Mouse (Mus musculus) gastrocnemius, postnatal 10 days (tissue): Measurements from ENCODE around the gene Plppr1. TPM values are rescaled to one million over a fixed set of nuclear protein-coding genes. Genes with fewer than 3 reads are reported as not detected.

Source experiments
- DNase-seq: peaks from one replicate; pipeline ENCODE4 v3.0.0; 2021; ENCODE audit warnings: mixed read lengths
- total RNA-seq, 2 experiments: library from RNA; stranded (reverse); gene quantifications; 2 replicates each; pipeline ENCODE4 v1.2.3; 2021

The Plppr1 gene
- total RNA-seq, 2 experiments from 2014 or later = 0.21 to 0.32 TPM

DNA sequence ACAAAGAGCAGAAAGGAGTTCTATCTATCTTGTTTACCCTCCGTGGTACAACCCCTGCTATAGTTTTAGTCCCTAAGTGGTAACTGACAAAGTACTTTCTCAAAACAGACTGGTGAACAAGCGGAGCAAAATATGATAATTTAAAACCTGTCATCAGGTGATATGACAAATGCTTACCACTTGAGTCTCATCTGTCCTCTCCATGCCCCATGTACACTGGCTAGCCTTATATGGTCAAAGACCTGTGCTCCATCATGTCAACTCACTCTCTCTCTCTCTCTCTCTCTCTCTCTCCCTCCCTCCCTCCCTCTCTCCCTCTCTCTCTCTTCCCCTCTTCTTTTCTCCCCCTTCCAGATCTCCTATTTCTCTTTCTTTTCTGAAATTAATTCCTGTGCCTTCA is 59.8 kb downstream of the Plppr1 start:
- no peak for DNase-seq

DNA sequence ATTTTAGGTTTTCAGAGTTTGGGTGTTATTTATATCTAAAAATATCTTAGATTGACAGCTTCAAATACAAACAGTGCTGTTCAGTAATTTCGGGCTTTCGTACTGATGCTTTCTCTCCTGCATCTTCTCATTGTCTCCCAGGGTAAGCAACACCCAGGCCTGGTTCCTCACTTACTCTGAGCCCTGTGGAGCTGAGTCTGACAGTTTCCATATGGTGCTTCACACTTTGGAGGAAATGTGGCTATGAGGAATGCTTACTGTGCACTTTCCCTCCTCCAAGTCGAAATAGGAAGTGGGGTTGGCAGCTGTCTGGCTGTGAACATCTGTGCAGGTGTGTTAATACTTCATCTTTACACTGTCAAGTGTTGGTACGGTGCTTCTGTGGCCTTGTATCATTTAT is 85.7 kb downstream of the Plppr1 start:
- DNase-seq = no peak

DNA sequence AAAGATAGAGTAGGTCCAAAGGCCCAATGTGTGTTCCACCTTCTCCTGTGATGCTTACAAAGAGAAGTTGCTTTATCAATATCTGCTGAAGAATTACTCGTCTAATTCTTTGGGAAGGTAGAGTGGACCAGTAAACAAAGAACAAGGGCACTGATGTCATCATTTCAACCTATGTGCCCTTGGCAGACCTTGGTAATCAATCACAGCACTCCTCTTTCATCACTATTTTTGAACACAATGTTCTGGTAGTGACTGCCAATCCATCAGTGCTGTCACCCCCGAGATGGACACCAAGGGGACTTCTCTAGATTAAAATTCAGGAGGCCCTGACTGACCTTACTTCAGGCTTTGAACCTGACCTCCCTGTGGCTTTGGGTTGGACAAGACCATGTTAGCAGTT is 89.7 kb downstream of the Plppr1 start:
- no peak for DNase-seq

DNA sequence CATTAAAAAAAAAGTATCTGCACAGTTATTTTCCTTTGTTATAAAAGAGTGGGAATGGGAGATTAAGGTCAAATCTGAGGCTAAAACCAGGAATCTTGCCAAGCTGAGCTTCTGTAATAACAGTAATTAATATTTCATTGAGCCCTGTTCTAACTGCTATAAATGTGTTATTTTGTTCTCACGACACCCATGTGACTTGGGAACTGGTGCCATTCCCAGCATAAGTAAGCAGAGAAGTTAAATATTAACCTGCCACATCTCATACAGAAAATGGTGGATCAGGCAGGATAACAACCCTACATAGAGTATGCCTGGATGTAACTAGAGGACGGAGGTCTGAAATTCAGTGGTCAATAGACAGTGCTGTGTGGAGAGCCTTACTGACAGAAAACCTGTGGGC is 90.2 kb downstream of the Plppr1 start:
- no peak for DNase-seq

DNA sequence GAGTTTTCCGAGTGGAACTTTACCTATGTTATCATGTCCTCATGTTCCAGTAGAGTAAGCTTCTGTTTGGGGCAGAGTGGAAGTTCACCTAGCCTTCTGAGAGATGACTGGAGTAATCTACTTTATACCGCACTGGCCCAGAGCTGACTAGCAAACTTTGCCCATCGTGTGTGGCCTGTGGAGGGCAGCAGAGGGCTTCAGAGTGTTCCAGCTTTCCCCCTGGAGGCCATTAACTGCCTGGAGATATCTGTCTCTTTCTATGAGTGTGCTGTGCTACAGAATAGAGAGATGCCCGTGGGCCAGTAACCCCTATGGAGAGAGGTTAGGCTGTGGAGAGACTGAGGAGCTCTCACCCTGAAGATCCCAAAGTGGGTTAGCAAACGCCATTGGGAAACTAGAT is 94.8 kb downstream of the Plppr1 start:
- peak; percentile 29 for DNase-seq

DNA sequence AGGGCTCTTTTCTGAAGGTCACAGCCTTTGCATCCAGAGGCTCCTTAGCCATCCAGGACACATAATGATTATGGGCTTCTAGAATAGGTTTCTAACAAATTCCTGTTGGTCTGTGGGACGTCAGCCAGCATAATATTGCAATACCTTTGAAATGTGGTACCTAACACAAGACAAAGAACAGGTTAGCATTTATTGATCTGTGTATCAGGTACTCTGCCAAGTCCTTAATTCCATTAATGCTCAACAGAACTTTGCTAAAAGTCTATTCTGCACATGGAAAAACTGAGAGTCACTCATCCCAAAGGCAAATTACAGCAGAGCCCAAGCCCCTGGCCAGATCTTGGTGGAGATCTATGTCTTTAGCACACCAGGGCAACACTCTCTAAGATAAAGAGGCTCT is 97.7 kb downstream of the Plppr1 start:
- no peak for DNase-seq

DNA sequence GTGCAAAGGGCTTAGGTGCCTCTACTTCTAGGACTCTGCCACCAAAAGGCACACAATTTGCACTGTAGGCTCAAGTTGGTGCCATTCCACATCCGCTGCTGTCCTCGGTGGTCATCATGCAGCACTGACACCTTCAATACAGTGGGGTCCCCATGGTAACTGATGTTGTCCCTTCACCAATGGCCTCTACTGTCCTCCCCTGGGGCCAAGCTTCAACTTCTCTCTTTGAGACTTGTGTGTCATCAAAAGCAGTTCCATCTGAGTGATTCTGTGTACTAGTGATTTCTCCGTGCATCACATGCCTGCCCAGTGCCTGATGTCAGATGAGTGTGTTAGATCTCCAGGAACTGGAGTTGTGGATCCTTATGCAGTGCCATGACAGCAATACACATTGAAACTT is 104.2 kb downstream of the Plppr1 start:
- no peak for DNase-seq

DNA sequence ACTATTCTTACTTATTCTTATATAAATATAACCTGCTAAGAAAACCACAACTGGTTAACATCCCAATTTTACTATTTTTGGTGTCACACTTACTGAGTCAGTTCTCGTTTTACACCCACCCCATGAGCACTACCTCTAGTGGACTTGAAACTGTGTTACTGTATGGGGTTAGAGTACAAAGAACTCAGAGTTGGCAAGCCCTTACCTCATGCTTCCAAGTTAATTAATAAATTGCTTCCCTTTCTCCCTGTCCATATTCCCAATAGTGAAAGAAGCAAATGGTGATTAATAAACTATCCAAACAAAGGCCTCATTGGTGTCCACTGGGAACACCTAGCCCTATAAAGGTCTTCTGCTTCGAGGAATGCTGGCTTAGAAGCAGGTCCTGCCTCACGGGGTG is 107.3 kb downstream of the Plppr1 start:
- no peak for DNase-seq

DNA sequence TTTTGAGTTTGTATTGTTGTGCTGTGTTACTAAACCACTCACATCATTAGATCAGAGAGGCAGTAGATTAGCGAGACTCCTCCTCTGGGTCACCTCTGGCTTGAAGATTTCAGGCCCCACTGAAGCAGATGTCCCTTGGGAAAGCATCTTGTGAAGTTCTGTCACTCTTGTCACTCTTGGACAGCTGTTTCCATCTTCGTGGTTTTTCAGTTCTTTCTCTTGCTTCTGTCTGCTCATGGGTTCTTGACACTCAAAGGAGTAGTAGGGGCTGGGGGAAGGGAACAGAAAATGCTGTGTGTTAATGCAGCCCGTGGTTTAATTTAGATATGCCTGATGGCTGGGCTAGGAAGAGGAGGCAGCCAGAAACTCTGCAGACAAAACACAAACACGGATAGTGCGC is 108.0 kb downstream of the Plppr1 start:
- no peak for DNase-seq

DNA sequence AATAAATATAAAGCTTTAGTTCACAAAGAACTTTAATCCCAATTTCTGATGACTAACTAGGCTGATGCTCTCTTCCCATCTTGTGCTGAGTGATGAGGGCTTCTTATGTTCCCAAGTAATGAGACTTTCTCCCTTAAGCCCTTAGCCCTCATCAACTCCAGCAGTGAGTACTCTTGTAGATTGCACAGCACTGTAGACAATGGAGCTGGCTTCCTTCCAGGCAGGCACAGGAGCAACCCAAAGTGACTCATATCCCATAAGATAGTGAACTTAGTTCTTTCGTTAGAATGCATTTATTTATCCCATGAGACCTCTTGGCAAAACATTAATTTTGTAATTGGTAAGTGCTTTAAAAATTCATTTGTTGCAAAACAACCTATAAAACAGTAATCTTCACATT is 110.4 kb downstream of the Plppr1 start:
- DNase-seq = peak; percentile 19

DNA sequence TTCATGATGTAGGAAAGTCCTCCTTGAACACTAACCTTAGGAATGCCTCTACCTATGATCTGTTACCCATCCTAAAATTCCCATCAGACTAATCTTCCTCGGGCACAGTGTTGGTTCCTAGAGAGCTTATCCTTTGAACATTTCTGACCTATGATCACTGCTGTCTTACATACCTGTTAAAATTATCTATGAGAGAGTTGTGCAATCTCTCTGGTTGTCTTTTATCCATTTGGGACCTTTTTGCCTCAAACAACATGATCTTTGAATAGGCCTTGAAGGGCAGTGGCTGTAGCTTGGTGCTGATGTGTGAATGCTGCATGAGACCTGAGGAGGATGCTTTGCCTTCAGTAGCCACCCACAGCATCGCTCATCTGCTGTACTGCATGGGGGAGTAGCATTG is 119.0 kb downstream of the Plppr1 start:
- no peak for DNase-seq

DNA sequence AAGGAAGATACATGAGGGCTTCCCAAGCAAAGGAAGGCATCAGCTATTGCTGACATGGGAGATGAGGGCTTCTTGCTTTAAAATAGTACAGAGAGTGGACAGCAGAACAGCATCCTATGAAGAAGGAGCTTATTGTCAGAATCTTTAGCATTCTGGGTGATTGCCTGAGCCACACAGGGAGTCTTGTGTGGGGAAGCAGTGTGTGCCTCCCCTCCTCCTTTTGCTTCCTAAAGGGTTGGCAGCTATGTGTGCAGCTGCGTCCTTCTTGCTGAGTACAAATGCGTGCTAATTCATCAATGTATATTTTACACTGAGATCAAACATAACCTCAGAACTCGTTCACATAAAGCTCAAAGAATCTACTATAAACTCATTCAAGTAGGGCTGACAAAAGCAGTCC is 119.8 kb downstream of the Plppr1 start:
- DNase-seq = no peak

DNA sequence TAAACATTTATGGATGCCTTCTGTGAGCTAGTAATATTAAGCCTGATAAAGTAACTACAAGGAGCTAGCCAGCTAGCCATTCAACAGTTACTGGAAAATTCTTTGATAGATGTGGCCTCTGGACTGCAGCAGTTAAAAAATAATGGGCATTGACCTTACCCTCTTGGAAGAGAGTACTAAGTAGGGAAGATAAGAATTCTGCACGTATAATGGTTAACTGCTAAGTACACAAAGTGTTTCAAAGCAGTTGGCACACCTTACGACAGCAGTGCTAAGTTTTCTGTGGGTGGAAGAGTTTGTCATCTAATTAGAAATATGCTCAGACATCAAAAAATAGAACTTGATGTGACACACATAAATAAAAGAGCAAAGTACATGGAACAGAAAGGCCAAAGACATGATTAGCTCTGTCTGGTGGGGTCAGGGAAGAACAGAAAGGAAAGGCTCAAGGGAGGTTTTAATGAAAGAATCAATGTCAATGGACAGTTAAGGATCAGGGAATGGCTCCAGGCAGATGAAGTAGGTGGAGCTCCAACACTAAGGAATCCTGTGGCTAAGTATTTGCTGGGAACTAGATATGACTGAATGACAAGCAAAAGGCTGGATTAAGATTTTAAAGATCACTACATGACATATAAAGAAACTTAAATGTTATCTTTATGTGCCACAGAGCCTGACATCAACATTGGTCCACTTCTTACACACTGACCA is 120.6 kb downstream of the Plppr1 start:
- no peak for DNase-seq

DNA sequence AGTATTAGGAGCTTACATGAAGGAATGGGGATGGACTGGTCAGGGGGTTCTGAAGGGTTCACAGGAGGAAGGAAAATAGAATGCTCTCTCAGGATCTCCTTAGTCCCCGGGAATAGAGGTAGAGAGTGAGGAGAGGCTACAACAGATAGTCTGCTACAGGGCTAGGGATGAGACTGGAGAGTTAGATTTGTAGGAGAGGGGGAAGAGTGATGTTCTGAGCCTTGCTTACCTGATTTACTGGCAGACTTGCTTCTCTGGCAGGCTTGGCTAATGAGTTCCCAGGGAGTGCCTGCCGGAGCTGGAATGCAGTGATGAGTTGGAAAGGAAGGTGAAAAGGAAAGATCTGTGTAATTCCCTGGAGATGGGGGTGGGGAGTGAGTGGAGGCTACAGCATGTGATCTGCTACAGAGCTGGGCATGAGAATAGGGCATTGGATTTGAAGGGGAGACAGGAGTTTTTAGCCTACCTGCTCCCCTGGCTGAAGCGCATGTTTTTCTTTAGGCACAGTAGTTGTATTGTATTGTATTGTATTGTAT is 131.0 kb downstream of the Plppr1 start:
- no peak for DNase-seq

DNA sequence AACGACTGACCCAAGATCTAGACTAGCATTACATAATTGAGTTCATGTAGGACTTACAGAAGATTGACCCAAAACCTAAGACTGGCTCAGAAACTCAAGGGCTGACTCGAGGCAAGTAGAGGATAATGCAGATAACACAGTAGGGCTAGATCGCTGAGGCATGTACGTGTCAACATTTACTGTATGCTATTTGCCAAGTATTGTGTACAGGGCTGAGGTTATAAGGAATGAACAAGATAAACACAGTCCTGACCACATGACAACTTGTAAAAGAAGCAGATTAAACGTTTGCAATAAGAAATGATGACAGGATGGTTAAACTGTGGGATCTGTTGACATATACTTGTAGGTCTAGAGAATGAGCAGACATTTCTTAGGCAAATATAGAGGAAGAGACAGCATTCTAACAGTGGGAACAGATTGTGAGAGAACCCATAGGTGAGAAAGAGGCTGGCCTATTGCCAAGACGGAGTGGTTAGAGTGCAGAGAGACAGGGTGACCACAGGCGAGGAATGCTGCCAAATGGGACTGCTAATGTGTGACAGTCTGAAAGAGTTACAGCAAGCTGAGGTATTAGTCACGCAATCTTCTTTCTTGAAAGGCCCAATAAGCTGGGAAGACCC is 138.2 kb downstream of the Plppr1 start:
- DNase-seq = no peak

DNA sequence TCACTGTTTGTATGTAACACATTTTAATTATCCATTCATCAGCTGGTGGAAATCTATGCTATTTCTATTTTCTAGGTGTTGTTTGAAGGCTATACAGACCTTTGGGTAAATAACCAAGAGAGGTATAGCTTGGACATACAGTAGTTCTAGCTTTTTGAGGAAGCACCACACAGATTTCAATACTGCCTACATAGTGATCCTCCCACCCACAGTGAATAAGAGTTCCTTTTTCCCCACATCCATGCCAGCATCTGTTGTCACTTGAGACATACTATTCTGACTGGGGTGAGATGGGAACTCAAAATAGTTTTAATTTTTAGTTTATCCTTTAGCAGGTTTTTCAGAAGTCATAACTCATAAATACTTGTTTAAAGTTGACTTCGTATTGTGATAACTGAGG is 151.4 kb downstream of the Plppr1 start:
- no peak for DNase-seq

DNA sequence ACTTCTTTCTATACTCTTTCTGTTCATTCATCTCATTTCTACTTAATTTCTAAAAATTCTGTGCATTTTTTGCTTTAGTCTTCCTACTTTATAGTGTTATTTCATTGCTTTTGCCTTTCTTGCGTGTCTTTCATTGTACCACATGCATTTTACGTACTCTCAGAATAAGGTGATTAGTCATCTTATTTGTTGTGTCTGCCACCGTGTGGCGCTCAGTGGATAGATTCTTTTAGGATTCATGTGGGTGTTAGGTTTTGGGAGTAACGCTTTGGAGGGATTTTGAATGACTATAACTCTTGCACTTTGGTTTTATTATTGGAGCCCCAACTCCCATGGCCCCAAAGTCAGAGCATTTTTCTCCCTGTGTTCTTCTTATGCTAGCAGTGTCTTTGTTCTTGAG is 152.5 kb downstream of the Plppr1 start:
- no peak for DNase-seq

DNA sequence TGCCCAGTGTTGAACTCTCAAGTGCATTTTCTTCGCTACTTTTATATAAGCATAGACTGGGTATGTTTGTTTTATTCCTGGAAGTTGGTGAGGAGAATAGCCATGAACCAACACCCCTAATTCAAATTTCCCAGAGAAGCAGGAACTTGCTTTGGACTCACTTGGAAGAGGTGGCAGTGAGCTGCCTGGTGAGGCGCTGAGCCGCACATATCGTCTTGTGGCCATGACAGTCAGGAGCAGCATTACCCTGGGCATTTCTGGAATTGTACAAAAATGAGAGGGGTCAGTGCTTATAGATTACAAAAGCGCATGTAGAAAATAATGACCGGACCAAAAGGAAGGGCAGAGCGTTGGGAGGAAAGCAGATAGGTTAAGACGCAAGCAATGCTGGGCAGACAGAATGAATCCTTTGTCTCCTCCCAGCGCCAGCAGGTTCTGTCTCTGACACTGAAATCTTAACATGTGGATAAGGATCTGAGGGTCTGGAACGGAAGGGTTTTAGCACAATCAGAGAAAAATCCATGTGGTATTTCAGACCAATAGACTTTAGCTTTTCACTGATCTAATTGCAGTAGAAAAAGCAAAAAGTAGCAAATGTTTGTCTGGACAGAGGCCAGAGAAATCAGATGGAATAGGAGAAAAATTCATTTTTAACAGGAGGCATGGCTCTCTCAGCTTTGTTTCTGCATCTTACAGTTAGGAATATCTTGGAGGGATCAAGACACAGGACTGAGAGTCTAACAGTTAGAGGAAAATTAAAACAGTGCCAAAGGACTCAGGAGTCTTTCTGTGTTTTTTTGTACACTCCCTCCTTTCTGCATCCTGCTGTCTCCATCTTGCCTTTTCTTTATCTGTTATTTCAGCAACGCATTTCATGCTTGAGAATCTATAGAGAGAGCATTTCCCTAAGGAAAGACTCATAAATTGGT is 153.8 kb downstream of the Plppr1 start:
- no peak for DNase-seq

DNA sequence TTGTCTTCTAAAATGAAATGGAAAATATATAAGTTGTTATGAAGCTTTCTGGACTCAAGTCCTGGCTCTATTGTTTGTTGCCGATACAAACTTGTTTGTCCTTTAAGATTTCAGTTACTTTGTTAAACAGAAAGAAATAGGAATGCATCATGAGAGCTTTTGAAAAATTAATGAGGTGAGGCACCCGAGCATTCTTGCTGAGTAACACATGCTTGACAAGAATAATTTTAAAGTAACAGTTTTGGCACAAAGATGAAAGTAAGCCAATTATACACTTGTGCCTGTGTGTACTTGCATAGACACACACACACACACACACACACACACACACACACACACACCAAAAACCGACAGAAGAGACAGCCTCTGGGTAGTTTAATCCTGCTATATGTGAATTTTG is 155.3 kb downstream of the Plppr1 start:
- DNase-seq = no peak

DNA sequence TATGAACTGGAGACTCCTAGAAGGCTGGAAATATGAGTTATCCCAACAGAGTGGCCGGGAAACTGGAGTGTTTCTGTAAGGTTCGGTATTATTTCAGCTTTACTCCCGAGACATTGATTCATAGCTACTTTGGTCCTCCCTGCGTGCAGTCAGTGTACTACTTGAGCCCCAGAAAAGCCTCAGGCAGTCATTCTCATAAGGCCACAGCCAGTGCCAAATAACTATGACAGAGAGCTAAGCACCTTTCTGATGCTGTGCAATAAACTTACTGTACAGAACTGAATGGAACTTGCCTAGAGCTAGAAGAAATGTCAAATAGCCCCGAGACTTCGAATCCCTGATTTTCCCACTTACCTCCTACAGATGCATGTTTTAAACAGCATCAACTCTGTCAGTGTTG is 164.4 kb downstream of the Plppr1 start:
- DNase-seq = no peak

DNA sequence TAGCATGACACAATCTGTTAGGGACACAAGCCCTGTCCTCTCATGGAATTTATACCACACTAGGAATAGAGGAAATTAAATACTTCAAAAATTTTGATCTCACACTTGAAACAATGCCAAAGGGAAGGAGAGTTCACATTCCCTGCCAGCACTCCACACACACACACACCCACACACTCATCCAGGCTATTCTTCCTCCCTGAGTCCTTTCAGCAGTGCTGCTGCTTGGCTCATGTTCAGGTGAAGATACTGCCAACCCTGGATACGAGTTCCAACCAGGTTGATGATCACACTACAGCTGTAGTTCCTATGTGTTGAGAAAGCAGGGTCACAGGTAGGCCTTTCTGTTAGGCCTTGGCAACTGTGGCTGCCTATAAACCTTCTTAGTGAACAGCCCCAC is 165.9 kb downstream of the Plppr1 start:
- no peak for DNase-seq

DNA sequence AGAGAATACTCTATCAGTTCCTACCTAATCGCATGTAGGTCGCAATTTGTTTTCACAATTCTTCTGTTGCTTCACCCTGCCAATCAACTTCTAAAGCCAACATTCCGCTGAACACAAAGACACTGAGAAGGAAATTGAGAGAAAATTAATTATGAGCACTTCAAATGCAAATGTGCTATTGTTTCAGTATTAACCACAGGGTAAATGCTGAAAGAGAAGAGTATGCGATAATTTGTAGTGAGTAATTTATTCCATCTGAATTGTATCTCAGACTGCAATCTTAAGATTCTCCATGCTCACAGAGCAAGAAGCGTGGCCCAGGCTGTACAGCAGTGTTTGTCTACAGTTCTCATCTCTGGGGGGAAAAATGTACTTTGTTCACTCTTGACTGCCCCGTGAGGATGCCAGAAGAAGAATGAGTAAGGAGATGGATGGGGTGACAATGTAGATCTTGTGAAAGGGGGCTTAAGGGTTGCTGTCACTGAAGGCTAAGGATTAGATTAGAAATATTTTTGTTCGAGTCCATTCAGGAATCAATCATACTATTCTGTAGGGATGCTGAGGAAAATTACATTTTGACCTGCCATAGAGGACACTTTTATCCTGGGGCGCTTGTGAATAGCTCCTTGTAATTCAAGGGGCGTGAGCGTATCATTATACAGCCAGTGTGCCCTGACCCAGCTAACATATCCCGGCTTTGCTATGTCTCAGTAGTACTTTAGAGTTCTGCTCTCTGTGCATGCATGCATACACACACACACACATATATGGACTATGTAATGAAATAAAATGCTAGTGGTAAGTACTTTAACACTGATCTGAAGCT is 173.3 kb downstream of the Plppr1 start:
- no peak for DNase-seq
